Mouse (Mus musculus) MEL (cell line): ENCODE measurements around the gene Ptpre.

Experiments used
- GATA1 ChIP-seq: IDR thresholded peaks from 2 replicates; pipeline ENCODE4 v1.6.1; 2011; ENCODE audit warnings: low read depth, low read length, improper control_type of control experiment
- TCF12 ChIP-seq: IDR thresholded peaks from 2 replicates; pipeline ENCODE4 v1.6.1; 2014; ENCODE audit warnings: low read depth, mild to moderate bottlenecking, inconsistent platforms, low read length, improper control_type of control experiment, moderate library complexity
- UBTF ChIP-seq: IDR thresholded peaks from 2 replicates; pipeline ENCODE4 v1.6.1; 2012; ENCODE audit warnings: low read depth, mild to moderate bottlenecking, inconsistent platforms, low read length, improper control_type of control experiment, moderate library complexity, borderline replicate concordance; ENCODE audit not compliant: insufficient read depth

DNA sequence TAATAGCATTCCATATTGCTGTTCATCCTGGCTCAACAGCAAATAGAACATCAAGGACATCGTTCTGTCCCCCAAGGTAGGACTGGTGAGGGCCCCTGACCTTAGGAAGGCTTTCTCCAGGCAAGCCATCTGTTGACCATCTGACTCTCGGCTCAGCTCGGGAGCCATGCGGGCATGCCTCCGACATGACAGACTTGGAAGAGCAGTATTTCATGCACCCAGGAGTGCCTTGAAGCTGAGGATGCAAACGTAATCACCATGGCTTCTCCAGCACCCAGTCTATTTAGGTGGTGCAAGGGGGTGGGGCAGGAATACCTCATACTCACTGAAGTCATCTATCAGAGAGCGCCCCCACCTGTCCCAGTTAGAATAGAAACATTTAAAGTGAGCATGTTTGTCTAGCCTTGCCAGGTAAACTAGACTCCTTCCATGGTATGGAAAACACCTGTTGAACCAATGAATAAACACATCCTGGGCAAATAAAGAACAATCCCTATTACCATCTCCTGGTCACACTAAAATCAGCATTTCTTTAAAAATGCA is 95.5 kb downstream of the Ptpre start:
- no peak for TF ChIP-seq TCF12
- no peak for TF ChIP-seq GATA1
- no peak for TF ChIP-seq UBTF
